Mouse (Mus musculus) layer of hippocampus, adult 9-11 months (tissue): ENCODE results near the gene Cers5.
A peak's percentile ranks its signal among the peaks of the same experiment; 100 is the strongest.

Experiments
- DNase-seq: peaks from one replicate; pipeline ENCODE4 v3.0.0; 2022

Cers5 gene

DNA sequence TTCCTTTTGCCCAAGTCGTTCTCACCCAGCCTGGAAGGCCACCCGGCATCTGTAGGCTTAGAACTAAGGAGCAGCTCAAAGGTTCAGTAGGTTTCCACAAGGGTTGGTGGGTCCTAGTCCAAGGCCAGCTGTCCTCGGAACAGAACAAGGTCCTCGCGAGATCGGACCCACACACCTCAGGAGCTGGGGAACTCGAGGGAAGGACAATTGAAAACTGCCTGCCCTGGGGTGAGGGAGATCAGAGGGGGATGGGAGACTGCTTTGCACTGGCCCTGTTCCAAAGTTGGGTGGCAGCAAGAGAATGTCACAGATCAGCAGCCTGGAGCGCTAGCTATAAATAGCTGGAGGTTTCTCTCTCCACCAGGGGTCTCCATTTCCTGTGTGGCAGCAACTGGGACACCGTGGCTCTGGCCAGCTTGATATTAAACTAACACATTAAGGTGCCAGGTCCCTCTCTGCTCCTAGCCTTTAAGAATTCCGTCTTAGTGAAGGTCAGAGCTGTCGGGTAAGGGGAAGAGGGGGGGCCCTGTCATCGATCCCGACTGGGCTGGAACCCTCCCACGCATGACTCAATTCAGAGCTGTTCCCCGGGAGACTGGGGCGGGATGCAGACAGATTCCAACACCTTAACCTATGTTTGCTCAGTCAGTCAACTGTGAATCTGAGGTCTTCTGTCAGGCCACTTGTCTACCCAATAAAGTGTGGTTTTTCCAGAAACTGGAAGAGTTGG lies 48.2 kb downstream of the Cers5 start:
- DNase-seq = peak; percentile 86

DNA sequence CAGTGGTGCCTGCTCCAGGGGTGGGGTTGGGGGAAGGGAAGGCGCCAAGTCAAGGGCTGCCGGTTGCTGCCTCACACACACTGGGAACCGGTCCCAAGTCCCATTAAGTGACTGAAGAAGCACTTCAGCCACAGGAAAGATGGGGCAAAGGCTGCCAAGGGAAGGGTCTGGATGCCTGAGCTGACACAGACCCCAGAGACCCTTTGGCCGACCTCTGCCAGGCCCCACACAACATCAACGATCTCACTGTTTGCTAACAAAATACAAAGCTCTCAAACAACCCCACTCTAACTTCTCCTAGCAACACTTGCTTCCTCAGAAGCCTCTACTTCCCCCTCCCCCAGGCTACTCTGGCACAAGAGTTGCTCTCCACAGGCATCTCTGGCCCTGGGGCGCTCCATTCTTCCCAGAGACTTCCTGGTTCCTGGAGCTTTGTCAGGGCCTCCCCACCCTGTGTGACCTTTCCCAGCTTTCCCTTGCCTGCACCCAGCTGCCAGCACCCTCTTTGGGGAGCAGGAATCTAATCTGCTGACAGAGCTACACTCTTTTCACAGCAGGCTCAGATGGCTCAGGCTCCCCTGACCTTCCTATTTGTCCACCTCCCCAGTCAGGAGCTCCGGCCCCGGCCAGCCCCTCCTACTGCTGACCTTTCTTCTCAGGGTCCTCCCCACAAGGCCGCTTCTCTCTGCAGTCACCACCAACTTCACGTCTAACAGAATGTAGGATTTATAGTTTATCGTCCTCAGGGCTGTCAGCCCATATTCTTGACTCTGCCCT lies 49.0 kb downstream of the Cers5 start:
- DNase-seq = peak; percentile 73

DNA sequence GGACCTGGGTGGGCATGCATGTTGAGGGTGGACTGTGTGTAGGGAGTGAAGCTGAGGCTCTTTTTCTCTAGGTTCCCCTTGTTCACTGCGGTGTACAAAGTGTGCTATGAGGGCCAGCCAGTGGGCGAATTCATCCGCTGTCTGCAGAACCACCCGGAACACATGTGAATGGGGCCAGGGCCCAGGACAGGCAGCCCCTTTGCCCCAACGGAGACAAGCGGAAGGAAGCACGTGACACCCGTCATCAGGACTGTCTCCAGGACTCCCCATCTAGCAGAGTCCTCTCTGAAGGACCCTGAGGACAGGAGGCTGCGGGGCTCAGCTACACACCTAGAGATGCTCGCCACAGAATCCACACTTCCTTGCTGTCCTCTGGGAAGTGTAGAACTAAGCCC lies 49.6 kb downstream of the Cers5 start:
- DNase-seq = no peak

DNA sequence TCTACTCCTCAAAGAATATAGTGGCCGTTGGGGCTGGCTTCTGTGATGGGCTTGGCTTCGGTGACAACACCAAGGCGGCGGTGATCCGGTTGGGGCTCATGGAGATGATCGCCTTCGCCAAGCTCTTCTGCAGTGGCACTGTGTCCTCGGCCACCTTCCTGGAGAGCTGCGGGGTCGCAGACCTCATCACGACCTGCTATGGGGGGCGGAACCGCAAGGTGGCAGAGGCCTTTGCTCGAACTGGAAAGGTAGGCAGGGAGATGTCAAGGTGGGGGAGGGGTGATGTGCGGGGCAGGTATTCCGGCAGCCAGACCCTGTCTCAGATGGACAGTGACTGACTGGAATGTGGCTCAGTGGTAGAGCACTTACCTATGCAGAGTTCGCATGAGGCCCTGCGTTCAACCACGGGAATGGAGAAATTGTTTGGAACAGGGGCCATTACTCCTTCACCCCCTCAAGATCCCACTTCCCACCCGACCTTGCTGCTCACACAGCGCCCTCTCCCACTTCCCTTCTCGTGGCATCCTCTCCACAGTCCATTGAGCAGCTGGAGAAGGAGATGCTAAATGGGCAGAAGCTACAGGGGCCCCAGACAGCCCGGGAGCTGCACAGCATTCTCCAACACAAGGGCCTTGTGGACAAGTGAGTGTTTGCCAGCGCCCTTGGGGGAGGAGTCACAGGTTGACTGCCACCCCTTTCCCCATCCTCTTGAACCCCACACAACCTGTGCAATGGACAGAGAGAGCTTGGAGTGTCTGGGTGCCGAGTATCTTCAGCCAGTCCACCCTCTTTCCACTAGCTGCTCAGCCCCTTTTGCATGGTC lies 50.6 kb downstream of the Cers5 start:
- DNase-seq = no peak

DNA sequence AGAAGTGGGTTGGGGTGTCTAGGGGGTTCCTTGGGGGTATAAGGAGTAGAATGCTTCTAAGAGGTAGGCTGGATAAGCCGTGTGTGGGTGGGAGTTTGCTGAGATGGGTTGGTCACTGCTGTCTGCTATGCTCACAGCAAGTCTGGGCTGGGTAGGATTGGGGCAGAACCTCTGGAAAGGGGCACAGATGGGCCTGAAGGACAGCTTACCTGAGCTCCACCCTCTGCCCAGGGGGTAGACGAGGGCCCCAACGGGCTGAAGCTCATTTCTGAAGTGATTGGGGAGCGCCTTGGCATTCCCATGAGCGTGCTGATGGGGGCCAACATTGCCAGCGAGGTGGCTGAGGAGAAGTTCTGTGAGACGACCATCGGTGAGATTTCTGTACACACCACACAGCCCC lies 52.8 kb downstream of the Cers5 start:
- no peak for DNase-seq

DNA sequence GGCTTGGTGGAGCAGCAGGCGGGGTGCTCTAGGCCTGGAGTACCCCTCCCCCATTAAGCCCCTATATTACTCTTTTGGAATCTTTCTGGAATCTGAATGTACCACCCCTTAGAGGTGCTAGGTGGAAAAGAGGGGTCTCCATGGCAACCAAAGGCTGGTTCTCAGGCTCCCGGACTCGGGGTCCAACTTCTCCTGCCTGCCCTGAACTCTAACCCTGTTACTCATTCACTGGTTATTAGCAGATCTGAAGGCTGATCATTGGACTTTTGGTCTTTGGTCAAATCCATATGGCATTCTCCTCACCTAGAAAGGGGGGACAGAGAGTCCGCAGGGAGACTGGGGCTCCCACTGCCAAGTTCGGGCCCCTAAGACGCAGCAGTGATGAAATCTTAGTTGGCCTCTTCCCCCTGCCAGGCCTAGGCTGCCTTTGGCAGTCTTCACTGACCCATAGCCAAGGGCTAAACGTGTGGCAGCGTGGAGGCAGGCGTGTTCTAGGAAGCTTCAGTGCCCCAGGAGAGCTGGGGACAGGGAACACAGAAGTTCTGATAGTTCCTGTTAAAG lies 54.1 kb downstream of the Cers5 start:
- no peak for DNase-seq

DNA sequence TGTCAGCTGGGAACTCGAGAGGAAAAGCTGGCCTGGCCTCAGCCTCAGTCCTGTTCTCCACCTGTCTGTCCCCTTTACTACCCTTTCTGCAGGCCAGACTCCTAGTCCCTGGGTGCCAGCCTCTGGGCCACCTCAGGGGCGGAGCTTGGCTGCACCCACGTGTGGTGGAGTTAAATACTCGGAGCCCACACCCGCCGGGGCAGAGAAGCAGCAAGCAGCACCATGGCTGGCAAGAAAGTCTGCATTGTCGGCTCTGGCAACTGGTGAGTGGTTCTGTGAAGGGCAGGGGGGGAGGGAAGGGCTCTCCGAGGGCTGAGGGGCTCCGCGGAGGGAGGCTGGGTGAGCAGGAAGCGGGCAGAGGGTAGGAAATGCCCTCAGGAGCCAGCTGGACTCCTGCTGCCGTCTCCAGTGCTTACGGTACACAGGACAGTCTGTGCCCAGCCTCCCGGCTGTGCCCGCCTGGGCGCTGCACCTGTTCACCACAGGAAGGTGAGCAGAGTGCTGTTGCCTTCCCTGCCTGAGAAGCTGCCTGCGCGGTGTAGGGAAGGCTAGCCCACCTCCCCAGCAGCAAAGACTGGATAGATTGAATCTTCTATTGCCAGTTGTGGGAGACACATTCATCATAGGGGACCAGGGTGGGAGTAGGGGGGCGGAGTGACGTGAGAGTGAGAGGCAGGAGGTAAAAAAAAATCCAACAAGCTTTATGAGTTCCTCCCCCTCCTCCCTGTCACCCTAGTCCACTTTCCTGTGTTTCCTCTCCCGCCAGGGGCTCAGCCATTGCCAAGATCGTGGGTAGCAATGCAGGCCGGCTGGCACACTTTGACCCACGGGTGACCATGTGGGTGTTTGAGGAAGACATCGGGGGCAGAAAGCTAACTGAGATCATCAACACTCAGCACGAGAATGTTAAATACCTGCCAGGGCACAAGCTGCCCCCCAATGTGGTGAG lies 55.0 kb downstream of the Cers5 start, which contains the start of gene Gpd1:
Gene Gpd1 (plus strand): TSS at position 130 of the 949 bp plus-strand sequence.
- DNase-seq = peak; percentile 83

DNA sequence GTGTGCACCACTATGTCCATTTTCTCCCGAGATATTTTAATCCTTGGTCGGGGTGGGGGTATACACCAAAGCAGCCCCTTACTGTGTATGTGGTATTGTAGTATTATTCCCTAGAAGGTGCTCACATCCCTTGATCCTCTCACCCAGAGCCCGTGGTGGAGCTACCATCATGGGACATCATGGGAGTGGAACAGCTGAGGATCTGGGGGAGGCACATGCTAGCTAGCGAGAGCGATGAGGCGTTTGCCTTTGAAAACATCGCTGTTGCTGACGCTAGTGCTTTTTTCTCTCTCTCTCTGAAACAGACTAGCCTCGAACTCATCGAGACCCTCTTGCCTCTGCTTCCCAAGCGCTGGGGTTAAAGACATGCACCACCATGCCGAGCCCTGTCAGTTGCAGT lies 55.9 kb downstream of the Cers5 start:
- DNase-seq = peak; percentile 63

DNA sequence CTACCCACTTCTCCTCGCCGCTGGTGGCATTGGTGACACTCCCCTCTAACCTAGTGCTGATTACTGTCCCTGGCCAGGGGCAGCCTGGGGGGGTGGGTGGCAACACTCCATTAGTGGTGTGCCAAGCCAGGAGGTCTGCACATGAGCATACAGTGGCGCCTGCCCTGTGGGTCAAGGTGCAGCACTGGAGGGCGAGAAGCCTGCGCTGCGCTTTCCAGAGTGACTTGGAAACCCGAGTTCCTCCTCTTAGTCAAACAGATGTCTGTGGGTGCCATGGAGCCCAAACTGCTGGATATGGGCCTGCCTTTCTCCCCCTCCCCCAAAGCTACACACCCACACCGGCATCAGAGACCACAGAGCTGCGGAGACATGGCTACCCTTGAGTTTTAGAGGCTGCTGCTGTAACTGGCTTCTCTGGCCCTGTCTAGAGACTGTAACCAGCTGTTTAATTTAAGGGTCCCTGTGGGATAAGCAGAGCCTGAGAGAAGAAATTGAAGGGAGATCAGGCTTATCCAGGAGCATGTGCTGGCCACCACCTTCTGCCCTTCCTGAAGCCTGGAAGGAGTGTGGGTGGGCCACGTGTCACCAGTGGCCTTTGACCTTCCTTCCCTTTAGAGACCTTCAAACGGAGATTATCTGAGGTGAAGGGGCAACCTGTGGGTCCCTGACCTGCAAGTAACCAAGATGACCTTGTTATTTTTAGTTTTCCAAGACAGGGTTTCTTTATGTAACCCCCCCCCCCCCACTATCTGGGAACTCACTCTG lies 56.5 kb downstream of the Cers5 start:
- peak; percentile 60 for DNase-seq

DNA sequence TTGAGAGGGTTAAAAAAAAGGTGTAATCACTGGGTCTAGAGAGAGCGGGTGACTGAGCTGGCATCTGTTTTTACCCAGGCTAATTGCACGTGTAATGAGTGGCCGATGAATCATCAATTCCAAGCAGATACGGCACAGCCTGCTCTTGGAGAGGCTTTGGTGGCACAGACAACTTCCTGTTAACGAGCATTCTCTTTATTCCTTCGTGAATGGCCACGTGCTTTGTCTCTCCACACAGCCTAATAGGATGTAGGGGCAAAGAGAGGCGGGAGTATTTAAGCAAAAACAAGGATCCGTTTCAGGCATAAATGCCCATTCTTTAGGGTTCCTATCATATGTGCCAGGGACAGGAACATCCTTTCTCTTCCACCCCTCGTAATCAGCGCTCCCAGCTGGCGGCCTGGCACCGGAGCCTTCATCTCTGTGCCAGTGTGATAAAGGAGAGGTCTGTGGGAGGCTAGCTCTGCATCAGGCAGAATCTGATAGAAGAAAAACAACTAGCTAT lies 57.3 kb downstream of the Cers5 start:
- peak; percentile 89 for DNase-seq

DNA sequence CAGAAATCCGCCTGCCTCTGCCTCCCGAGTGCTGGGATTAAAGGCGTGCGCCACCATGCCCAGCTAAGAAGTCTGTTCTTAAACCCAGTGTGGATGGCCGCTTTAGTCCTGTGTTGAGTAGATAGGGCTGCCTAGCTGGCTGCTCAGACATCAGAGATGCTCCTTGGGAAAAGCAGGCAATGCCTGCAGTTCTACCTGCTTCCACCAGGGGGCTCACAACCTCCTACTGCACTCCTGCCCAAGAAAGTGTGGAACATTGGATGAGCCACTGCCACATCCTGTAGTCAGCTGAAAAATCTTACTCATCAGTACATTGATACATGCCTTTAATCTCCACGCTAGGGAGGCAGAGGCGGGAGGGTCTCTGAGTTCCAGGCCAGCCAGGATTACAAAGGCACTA lies 57.8 kb downstream of the Cers5 start:
- DNase-seq = peak; percentile 88

DNA sequence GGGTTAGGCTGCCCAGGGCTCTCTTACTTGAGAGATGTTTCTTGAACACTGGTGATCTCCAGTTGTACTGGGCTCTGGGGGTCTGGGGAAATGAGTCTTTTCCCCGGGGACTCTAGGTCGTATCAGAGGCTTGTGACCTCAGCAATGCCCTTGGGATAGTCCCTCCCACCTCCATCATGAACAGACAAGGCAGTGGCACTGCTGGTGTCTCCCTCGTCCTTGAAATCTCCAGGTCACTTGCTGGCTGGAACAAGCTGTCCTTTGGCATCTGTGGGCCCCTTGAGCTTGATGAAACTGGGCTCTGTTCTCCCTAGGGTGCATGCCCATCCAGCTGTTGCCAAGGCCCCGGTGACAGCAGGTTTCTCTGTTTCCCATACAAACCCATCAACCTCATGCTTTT lies 58.5 kb downstream of the Cers5 start:
- peak; percentile 40 for DNase-seq

DNA sequence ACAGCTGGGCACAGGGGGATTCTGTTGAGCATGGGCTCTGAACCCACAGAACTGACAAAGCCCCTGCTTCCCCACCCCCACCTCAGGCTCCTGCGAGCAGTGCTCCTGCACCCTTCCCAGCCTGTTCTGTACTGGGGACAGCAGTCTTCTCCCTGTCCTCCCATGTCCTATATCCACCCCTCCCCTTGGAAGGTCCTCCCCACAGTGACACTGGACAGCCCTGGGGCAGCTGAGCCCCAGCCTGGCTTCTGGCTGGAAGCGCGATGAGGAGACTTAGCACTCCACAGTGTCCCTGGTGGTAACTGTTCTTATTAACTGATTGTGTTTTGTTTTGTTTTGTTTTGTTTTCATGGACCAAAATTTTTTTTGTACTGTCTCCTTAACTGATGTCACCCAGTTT lies 59.1 kb downstream of the Cers5 start:
- no peak for DNase-seq

DNA sequence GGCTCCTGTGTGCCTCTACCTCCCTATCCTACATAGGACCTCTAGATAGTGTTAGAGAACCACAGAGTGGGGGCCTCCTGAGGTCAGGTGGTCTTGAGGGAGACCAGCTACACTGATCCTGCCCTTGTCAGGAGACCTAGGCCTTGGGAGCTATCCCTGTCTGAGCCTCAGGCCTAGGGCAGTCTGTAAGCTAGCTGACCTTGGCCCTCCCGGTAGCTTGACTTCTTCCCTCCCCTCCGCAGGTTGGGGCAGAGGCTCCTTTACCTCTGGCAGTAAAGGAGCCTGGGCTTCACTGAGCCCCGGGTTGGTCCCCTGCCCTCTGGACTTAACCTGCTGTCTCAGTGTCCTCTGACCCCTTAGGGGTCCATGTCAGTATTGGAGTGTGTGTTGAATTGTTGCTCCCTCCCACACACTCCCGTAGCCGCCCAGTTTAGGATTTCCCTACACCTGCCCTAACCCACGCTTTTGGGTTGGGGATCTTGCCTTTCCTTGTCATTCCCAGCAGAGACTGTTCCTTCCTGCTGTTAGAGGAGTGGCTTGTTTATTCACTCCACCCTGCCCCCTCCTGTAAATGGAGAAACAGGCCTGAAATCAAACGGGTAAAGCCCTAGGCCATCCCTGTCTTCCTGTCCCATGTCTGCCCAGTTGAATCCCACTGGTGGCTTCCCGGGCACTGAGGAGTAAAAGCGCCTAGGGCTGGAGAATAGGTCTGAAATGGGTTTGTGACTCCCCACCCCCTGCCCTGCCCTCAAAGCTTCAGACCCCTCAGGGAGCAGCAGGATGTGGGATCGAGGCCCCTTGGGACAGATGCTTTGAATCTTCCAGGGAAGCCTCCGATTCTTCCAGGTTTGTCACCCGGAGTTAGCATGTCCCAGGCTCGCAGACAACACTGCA lies 59.8 kb downstream of the Cers5 start:
- no peak for DNase-seq

DNA sequence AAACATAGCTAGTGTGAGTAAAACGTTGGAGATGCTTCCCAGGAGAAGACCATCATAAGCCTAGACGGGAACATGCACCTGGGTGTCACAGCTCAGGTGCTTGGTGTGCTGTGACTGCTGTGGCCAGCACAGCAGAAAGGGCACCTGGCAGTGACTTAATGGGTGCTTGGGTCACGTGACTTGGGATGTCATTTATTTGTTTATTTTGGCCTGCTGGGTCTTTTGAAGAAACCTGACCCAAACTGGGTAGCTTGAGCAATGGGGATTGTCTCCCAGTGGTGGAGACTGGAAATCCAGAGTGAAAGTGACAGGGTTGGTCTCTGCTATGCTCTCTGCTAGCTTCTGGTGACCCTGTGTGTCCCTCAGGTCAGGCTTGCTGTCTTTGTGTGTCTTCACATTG lies 61.2 kb downstream of the Cers5 start:
- no peak for DNase-seq

DNA sequence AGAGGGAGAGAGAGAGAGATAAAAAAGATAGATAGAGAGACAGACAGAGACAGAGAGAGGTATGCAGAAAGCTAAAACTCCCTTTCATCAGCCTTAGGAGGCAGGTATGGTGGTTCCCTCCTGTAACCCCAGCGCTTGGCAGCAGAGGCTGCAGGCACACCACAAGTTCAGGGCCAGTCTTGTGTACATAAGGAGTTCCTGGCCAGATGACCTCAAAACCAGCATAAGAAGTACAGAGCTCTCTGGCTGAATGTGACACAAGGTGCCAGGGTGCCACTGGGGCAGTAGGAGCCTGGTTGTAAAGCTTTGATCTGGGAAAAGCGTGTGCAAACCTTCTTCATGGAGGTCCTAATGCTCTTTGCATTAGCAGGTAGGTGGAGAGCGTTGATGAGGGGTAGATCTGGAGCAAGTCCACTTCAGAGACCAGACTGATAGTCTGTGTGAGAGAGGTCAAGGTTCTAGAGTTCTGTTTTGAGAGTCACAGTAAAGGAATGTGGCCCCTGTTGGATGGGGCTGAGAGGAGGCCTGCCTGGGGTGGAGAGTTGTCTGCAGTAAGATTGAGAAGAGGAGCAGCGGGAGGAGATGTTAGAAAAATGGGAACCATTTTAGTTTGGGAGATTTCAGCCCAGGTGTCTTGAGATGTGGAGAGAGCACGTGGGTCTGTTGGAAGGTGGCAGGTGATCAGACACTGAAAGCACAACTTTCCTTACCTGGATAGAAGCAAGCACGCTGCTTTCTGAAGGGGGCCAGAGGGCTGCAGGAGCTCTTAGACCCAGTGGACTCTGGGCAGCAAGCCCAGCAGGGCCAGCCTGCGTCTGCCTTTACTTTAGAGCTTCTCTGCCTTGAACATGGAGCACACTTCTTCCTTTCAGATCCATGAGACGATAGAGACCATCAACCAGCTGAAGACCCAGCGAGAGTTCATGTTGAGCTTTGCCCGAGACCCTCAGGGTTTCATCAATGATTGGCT lies 62.2 kb downstream of the Cers5 start:
- DNase-seq = no peak

DNA sequence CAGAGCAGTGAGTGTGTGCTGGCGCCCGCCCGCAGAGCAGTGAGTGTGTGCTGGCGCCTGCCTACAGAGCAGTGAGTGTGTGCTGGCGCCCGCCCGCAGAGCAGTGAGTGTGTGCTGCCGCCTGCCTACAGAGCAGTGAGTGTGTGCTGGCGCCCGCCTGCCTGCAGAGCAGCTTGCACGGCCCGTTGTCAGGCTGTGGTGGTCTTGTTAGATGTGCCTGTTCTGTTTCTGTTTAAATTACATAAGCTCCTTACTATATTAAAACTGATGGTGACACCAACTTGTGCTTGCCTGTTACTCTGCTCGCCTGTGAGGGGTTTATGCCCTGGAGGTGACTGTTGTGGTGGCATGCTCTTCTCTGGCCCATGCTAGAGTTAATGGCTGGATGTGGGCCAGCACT lies 64.5 kb downstream of the Cers5 start:
- peak; percentile 54 for DNase-seq

DNA sequence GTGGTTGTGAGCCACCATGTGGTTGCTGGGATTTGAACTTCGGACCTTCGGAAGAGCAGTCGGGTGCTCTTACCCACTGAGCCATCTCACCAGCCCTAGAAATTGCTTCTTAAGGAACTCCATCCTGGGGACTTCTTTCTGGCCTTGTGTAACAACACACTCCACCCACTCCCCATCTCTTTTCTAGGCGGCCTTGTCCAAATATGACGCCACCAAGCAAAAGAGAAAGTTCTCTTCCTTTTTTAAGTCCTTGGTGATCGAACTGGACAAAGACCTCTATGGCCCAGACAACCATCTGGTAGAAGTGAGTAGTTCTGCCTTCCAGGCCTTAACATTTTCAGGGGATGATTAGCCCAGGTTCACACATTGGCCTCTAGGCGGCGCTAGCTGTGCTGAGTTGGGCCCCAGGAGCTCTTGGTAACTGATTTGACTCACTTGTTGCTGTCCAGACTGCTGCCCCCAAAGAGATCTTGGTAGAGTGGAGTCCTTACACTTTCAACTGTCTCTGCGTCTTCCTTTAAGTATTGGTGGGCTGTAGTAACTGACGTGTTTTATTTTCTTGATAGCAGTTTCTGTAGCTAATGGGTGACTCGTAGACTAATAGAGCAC lies 67.1 kb downstream of the Cers5 start, which contains the start of gene Gm17349:
Gene Gm17349 (minus strand): TSS at position 51 of the 609 bp plus-strand sequence.
- peak; percentile 60 for DNase-seq
